Mouse (Mus musculus) brain, adult 2 months (tissue): ENCODE results near the gene Heatr3.

ENCODE experiments used
- DNase-seq: peaks from one replicate; pipeline ENCODE4 v3.0.0; 2011; ENCODE audit warnings: low read depth, low spot score

The Heatr3 gene

DNA sequence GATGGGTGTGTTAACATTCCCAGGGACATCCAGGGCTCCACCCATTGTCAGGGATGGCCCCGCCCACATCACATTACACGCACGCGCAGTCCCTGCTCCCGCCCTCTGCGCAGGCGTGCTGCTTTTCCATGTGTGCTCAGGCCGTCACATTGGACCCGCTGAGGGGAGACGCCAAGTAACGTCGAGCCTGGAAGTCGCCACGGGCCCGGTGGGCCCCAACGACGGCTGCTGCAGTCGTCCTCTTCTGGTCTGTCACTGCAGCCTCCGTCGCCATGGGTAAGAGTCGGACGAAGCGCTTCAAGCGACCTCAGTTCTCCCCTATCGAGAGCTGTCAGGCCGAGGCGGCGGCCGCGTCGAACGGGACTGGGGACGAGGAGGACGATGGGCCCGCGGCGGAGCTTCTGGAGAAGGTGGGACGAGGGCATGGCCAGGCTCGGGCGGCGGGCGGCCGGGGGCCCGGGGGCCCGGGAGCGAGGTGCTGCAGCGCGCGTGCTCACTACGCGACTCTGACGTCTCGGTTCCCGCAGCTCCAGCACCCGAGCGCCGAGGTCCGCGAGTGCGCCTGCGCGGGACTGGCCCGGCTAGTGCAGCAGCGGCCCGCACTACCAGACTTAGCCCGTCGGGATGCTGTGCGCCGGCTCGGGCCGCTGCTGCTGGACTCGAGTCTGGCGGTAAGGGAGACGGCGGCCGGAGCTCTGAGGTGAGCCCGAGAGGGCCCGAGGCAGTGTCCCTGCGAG, at the start of gene Heatr3:
Heatr3 (plus strand) TSS at position 108 of the 737 bp plus-strand sequence.
- peak; percentile 97 for DNase-seq

DNA sequence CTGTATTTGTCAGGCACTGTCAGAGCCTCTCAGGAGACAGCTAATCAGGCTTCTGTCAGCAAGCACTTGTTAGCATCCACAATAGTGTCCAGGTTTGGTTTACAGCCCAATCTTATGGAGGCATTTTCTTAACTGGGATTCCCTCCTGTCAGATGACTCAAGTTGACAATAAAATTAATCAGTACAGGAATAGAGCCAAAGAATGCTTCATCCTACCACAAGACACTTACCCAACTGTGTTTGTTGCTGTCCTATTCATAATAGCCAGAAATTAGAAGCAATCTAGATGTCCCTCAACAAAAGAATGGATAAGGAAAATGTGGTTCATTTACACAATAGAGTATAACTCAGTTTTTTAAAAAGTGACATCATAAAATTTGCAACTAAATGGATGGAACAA, 49.6 kb upstream of the Heatr3 start:
- DNase-seq: no peak

DNA sequence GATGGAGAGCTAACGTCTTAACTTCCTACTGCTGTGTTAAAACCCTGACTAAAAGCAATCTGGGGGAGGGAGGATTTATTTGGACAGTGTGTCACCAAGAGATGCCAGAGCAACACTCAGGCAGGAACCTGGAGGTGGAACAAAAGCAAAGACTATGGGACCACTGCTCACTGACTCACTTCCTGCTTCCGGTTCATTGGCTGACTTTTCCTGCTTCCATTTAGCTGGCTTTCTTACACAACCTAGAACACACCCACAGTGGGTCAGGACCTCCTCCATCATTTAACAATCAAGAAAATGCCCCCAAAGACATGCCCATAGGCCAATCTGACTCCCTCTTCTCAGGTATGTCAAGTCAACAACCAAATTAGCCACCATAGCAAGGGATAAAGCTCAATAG, 46.0 kb upstream of the Heatr3 start:
- DNase-seq: peak; percentile 10

DNA sequence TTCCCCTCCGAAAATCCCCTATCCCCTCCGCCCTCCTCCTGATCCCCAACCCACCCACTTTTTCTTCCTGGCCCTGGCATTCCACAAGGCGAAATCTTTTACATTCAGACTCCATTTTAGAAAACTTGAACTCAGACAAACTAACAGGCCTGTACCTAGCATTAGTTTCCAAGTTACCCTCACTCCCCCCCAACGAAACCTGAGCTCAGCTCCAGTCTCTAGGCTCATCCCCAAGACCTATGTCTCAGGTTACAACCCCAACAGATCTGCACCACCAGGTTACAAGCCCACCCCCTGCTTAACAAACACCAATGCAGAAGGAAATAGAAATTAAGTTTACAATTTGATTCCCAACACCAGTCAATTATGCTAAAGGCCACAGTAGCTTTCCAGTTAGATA, 44.3 kb upstream of the Heatr3 start:
- no peak for DNase-seq

DNA sequence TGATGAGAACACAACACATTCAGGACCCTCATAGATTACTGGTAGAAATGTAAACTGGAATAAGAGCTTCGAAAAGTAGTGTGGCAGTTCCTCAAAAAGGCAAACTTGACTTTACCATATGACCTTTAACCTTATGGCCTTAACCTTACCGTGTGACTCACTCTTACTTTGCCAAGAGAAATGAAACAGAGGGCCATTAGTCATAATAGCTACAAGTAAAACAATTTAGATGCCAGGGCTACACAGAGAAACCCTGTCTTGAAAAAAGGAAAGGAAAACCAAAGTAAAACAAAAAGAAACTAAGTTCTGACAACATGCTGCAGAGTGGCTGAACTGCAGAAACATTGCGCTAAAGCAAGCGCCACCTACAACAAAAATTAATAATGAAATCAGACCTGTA, 38.8 kb upstream of the Heatr3 start:
- DNase-seq: no peak

DNA sequence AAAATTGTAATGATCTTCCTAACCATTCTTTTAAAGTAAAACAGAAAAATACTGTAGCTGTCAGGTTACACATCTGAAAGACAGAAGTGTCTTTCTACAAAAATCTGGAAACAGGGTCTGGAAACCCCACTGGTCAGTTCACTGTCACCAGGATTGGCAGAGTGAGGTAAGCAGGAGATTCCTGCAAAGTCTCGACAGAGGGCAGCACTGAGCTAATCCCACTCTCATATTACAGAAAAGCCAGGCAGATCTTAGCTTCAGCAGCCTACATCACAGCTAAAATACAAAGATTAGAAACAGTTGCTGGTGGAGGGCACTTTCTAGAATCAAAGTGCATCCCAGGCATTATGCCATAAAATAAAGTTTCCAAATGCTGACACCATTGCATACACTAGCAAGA, 38.1 kb upstream of the Heatr3 start:
- DNase-seq: peak; percentile 72

DNA sequence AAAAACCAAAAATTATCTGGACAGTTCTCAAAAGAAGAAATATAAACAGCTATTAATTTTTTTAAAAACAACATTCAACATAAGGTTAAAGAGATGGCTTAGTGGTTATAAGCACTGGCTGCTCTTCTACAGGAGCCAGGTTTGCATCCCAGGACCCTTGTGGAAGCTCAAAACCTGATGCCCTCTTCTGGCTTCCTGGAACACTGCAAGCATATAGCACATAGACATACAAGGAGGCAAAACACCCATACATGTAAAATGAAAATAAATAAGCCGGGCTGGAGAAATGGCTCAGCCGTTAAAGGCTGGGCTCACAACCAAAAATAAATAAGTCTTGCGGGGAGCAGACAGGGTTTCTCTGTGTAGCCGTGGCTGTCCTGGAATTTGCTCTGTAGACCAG, 28.4 kb upstream of the Heatr3 start:
- no peak for DNase-seq

DNA sequence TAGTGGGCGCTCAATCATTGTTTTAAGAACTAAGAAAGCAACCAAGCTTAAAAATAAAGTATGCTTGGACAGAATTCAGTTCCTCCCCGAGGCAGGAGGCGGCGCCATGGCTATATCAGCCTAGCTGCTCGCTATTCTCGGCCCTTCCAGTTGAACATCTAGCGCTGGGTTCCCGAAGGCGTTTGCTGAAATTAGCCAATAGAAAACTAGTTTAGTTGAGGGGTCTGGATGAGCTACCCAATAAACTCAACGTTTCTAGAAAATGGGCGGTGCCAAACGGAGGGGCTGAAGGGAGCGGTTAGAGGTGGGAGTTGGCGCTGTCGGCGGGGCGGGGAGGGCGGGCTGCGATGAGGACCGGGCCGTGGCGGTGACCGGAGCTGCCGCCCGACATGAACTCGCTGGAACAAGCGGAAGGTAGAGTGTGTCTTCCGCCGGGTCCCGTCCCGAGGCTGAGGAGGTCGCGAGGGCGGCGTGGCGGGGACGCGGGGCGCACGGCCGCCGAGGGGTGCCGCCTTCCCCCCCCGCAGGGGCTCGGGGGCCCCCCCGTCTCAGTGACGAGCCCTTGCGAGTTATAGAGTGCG, 19.1 kb upstream of the Heatr3 start, which contains the start of gene Cnep1r1:
Cnep1r1 (plus strand) TSS at position 314 of the 581 bp plus-strand sequence.
- peak; percentile 99 for DNase-seq

DNA sequence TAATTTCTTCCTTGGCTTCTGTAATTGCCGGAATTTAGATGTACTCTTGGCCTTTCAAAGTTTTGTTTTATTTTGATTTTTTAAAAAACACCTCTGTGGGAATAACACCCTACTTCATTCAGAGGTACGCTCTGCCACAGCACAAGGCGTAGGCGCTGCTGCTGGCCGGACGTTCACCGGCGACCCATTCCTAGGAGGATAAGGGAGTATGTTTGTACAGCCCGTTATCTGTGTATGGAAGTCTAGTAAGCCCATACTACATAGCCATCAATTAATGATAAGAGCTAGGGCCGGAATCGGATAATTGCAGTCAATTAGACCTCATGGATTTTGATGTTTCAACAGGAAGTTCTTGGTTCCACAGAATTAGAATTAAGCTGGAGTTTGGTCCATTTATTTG, 18.6 kb upstream of the Heatr3 start:
- no peak for DNase-seq

DNA sequence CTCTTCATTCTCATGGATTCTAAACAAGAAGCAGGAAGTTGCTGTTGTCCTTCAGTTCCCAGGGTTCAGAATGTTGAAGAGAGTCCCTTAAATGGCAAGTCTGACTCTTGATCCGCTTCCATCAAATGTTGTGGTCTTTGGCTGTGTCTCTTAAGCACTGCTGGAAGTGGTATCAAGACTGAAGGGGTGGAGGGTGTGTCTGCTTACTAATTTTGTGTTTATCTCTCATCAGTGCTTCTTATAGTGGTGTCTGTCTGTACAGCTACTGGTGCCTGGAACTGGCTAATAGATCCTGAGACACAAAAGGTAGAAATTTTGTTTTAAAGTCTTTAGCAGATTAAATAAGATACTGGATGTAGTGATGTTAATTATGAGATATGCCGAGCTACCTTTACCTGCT, 12.8 kb upstream of the Heatr3 start:
- no peak for DNase-seq

DNA sequence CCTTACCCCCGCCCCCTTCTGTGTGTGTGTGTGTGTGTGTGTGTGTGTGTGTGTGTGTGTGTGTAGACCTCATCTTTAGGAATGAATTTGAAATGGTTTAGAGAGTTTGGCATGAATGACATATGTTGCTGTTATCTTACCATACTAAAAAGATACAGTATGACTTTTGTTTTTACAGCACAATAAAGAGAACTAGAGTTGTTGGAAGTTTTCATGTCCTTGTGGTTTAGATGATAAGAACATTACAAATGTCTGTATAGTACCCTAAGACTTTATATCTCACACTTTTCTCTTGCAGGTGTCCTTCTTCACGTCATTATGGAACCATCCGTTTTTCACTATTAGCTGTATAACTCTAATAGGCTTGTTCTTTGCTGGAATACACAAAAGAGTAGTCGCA, 8.3 kb upstream of the Heatr3 start:
- no peak for DNase-seq

DNA sequence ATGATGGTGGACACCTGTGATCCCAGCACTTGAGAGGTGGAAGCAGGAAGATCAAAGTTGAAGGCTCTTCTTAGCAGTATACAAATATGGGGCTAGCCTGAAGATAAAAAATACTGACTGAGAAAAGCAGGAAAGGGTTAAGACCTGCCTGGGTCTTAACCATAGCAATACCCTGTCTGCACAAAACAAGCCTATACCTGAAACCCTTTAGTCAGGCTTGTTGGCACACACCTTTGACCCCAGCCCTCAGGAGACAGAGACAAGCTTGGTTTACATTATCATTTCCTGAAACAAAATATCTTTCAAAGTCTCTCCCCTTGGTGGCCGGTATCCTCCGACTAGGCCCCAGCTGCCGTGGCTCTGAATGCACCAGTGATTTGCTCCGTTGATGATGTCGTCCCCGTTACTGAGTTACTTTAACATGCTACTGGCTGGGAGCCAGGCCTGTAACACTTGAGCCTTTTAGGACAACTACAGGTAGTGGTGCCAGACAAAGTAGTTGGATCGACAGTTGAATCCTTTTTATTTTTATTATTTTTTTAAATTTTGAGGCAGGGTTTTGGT, 6.8 kb upstream of the Heatr3 start:
- no peak for DNase-seq

DNA sequence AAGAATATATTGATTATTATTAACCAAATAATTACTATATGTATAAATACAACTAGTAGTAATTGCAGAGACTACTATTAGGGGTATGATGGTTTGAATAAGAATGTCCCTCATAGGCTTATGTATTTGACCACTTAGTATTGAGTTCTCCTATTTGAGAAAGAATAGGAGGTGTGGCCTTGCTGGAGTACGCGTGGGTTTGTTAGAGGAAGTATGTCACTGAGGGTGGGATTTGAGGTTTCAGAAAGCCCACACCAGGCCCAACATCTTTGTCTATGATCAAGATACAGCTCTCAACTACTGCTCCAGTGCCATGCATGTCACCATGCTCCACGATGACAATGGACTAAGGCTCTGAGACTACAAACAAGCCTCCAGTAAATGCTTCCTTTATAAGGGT, 1.6 kb downstream of the Heatr3 start:
- DNase-seq: peak; percentile 33

DNA sequence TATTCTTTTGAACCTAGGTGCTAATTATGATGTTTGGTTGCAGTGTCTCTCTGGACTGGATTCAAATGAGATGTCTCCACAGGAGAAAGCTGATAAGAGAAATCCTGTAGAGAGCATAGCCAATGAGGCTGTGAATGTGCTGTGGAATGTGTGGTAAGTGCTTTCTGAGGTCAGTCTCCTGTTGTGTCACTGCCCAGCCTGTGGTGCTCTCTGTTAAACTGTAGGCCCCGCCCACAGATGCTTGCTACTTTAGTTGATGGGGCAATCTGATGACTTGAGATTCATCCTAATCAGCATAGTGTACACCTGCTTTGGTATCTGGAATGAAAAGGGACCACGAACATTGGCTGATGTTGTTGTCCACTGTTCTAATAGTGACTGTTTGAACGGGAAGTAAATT, 4.0 kb downstream of the Heatr3 start:
- DNase-seq: no peak

DNA sequence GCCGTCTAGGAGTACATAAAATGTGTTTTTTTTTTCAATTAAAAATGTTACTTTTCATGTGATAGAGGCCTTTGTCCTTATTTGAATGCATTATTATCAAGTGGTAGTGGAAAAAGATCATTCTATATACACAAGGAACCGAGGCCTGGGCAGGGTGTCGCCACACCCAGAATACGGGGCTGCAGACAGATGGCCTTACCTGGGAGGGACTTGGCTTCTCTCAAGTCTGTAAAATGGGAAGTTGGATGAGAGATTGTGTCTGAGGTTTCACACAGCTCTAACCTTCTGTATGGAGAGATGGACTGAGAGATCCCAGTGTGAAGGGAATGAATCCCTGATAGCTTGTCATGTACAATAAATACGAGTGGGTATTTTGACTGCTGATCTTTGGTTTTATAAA, 6.4 kb downstream of the Heatr3 start:
- peak; percentile 35 for DNase-seq

DNA sequence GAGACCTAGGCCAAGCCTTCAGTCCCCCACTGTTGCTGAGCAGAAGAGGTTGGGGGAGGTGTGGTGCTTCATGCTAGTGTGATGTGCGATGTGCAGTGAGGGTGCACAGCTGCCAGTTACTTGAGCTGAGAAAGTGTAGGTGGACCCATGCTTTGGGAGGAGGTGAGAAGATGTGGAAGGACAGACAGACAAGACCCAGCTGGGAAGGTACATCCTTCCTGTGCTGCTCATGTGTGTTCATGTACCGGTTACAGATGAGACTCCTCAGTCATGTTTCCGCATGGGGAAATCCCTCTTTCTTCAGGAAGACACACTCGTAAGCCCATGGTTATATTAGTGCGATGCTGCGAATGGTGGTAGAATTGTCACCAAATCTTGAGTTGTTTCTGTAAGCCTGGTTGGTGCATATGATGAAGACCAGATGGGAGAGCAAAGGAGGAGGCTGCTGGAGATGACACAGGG, 13.3 kb downstream of the Heatr3 start:
- peak; percentile 69 for DNase-seq

DNA sequence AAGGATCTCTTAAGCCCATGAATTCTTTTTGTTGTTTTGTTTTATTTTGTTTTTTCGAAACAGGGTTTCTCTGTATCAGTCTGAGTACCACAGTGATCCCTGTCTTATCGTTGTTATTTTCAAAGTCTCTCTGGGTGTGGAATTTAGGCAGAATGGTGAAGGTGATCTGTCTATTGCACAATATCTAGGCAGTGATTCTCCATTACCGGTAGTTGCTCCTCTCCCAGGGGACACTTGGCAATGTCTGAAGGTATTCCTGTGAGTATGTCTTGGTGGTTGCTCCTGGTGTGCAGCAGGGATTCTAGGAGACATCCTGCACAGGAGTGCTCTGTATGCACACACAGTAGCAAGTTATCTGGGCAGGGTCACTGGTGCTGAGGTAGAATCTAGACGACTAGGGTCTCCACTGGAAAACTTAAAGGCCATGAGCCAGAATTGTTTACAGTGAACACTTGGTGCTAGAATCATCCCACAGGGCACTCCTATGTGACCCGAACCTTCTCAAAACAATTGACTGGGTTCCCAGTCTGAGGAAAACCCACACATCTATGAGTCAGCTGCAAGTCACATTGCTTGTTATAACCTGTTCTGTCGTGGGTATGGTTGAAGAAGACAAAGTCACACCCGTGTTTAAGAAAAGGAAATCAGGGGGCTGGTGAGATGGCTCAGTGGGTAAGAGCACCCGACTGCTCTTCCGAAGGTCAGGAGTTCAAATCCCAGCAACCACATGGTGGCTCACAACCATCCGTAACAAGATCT, 22.8 kb downstream of the Heatr3 start:
- DNase-seq: peak; percentile 80

DNA sequence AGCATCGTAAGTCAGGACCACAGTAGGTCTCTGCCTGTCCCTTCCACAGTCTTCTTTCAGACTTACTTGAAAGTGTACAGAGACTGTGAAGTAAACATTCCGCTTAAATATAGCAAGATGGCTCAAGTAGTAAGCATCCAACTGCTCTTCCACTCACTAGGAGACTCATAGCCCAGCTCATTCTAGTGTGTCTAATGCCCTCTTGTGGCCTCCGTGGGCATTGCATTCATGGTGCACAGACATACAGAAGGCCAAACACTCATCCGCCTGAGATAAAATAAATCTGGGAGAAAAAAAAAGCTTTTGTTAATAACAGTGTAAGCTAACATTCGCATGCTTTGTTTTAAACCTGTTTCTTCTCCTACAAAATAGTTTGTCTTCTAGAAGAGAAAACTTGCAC, 23.8 kb downstream of the Heatr3 start:
- DNase-seq: peak; percentile 72

DNA sequence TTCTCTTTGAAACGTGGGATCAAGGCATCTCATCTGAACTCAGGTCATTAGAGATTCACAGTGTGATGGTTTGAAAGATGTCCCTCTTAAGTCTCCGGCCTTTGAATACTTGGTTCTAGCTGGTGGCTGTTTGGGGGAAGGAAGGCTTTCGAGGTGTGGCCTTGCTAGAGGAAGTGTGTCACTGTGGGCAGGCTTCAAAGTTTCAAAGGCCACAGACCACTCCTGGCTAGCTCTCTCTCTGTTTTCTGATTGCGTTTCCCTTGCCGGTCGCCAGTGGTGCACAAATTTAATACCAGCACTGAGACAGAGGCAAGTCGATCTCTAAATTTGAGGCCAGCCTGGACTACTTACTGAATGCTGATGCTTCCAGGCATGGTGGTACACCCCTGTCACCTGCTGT, 37.6 kb downstream of the Heatr3 start:
- no peak for DNase-seq

DNA sequence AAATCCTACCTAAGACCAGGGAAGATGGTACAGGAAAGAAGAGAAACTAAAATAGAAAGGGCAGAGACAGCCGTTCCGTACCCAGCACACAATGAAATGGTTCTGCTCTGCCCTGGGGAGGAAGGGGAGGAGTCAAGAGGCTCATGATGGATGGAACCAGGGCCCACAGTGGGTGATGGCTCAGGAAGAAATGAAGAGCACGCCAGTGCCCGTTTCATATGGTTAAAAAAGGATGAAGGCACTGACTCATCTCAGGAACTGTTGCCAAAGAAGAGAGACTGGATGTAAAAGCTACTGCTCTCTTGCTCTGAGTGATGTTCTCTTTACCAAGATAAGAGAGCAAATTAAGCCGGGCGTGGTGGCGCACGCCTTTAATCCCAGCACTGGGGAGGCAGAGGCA, 39.6 kb downstream of the Heatr3 start:
- peak; percentile 56 for DNase-seq

DNA sequence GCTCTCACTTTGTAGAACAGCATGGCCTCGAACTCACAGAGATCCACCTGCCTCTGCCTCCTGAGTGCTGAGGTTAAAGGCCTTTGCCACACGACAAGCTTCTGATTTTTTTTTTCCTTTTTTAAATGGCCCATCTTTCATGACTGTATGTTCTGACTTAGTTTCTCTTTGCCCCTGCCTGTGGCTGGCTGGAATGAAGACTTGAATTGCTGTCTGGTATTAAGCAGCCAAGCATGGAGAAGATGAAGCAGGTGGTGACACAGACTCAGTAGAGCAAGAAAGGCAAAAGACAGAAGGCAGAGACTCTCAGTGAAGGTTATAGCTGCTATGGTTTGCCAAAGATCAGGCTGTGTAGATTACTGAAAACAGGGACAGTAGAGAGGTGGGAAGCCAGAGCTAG, 45.5 kb downstream of the Heatr3 start:
- no peak for DNase-seq

DNA sequence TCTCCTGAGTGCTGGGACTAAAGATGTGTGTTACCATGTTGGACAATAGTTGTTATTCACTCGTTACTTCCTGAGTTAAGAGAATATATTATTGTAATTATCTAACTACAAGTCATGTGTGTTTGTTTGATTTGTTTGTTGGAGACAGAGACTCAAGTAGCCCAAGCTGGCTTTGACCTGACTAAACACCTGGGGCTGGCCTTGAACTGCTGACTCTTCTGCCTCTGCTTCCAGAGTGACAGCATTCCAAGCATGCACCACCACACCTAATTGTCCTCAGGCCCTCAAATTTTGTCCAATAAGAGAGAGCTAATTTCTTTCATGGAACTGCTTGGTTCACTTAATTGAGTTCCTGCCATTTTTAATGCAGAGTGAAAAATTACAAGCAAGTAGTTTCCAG, 47.3 kb downstream of the Heatr3 start:
- no peak for DNase-seq
